Mouse (Mus musculus) small intestine, adult 2 months (tissue): ENCODE results near the gene Slc25a33. TPM values are rescaled to one million over a fixed set of nuclear protein-coding genes. Genes with fewer than 3 reads are reported as not detected.

ENCODE experiments used
- H3K27ac ChIP-seq: fragments of 200-500 bp; 2 replicates; pipeline ENCODE4 v1.5.1; 2012; ENCODE audit warnings: low read depth, low read length, control low read depth, inconsistent platforms; ENCODE audit not compliant: insufficient read depth
- H3K27me3 ChIP-seq: fragments of 200-500 bp; 2 replicates; pipeline ENCODE4 v1.6.1; 2012; ENCODE audit warnings: mild to moderate bottlenecking, moderate library complexity, low read length, inconsistent platforms; ENCODE audit not compliant: control insufficient read depth, insufficient read depth
- H3K36me3 ChIP-seq: fragments of 200-500 bp; 2 replicates; pipeline ENCODE4 v1.6.1; 2012; ENCODE audit warnings: mild to moderate bottlenecking, low read length, control low read depth, inconsistent platforms; ENCODE audit not compliant: control insufficient read depth, insufficient read depth
- H3K4me1 ChIP-seq: fragments of 200-500 bp; 2 replicates; pipeline ENCODE4 v1.6.1; 2012; ENCODE audit warnings: low read length, inconsistent platforms, mixed read lengths; ENCODE audit not compliant: control insufficient read depth, insufficient read depth, insufficient read length
- H3K4me3 ChIP-seq: fragments of 200-500 bp; 2 replicates; pipeline ENCODE4 v1.5.1; 2012; ENCODE audit warnings: low read depth, mild to moderate bottlenecking, control low read depth, inconsistent platforms, low read length, moderate library complexity
- CTCF ChIP-seq: fragments of 200-500 bp; IDR thresholded peaks from 2 replicates; pipeline ENCODE4 v1.5.1; 2012; ENCODE audit warnings: low read depth, mild to moderate bottlenecking, control low read depth, inconsistent platforms, low read length, moderate library complexity, mixed read lengths; ENCODE audit not compliant: insufficient replicate concordance, insufficient read length; ENCODE audit errors: extremely low read depth
- POLR2A ChIP-seq: fragments of 200-500 bp; IDR thresholded peaks from 2 replicates; pipeline ENCODE4 v1.6.1; 2012; ENCODE audit warnings: low read depth, mild to moderate bottlenecking, control low read depth, inconsistent platforms, low read length, moderate library complexity
- WGBS: fragments of 180-500 bp; shearing (Covaris S2); methylation state at CpG from one replicate; pipeline ENCODE4 v1.1.7; 2018; 5-methylcytosine and 5-hydroxymethylcytosine counted together
- polyA plus RNA-seq: library from polyadenylated mRNA; depleted of rRNA; stranded (reverse); fragments of >200 nt; gene quantifications from 2 replicates; pipeline ENCODE4 v1.2.3, GENCODE M21; 2012

Gene Slc25a33
- polyA plus RNA-seq, 1 experiment = 5.3 TPM

- Histone ChIP-seq H3K27ac (no peak overlapping the region), H3K4me3 (no peak overlapping the region), H3K36me3 (peaks cover 11% of the 10 kb centered on the region; the same call in 1 of the 2 replicates), H3K27me3 (no peaks in the 10 kb centered on the region), H3K4me1 (peaks cover 10% of the 10 kb centered on the region)
- TF ChIP-seq POLR2A (no peak), CTCF (no peak)
- 89% methylated on average over 6 of the region's 6 CpGs for WGBS
Measured at GRCm38 (mm10) chr4:149734246-149734645, 39.8 kb downstream of the Slc25a33 start.

DNA sequence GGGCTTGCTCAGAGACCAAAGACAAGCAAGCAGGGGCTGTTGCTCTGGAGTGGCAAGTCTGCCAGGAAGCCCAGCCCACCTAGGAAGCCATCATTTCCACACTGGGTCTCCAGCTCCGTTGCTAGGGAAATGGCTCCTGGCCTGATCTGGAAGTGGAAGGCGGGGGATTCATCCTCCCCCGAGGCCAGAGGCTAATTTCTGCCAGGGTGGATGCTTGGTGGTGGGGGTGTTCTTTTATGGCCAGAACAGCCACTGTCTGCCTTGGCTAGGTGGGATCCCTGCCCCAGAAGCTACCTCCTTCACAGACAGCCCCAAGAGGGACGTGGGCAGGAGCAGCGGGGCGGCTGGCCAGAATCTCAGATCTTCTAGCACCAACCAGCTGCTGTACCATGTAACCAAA lies 40.3 kb downstream of the Slc25a33 start:
- Histone ChIP-seq H3K36me3 (peaks cover 13% of the 10 kb centered on the region; the same call in 1 of the 2 replicates), H3K4me1 (peaks cover 10% of the 10 kb centered on the region), H3K27ac (no peak overlapping the region), H3K4me3 (no peak overlapping the region), H3K27me3 (no peaks in the 10 kb centered on the region)
- TF ChIP-seq POLR2A = no peak
- TF ChIP-seq CTCF = no peak
- WGBS = 87% methylated on average over 6 of the region's 6 CpGs

- H3K4me1 ChIP-seq = peaks cover 10% of the 10 kb centered on the region
- H3K36me3 ChIP-seq = peaks cover 15% of the 10 kb centered on the region; the same call in 1 of the 2 replicates
- H3K4me3 ChIP-seq = no peak overlapping the region
- H3K27ac ChIP-seq = no peak overlapping the region
- TF ChIP-seq POLR2A (no peak), CTCF (no peak)
- 71% methylated on average over 10 of the region's 10 CpGs for WGBS
- no peaks in the 10 kb centered on the region for H3K27me3 ChIP-seq
Measured at GRCm38 (mm10) chr4:149732800-149733199, 41.3 kb downstream of the Slc25a33 start.

DNA sequence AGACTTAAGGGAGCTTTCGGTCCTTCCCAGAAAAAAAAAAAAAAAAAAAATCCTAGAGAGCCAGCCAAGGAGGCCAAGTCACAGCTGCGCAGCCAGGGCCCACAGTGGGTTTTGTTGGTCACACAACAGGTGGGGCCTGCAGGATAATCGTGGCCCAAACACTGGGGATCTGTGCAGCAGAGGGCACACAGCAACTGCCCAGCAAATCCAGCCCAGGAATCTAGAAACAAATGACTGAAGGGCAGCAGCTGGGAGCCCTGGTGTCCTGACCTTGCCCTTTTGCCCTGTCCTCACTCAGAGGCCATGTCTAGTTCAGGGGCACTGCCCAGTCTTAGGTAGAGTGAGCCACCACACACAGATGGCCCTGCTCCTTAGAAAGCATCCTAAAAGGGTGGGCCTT lies 41.8 kb downstream of the Slc25a33 start:
- Histone ChIP-seq H3K36me3 (peaks cover 19% of the 10 kb centered on the region), H3K4me3 (no peak overlapping the region), H3K4me1 (peaks cover 9% of the 10 kb centered on the region), H3K27ac (no peak overlapping the region), H3K27me3 (no peaks in the 10 kb centered on the region)
- 79% methylated on average over 3 of the region's 3 CpGs for WGBS
- TF ChIP-seq CTCF (no peak), POLR2A (no peak)

- Histone ChIP-seq H3K27ac (no peak overlapping the region), H3K4me3 (no peak overlapping the region), H3K27me3 (no peaks in the 10 kb centered on the region), H3K4me1 (no peaks in the 10 kb centered on the region; the same call in 1 of the 2 replicates), H3K36me3 (peaks cover 27% of the 10 kb centered on the region)
- no peak for TF ChIP-seq CTCF
- no peak for TF ChIP-seq POLR2A
- 49% methylated on average over 7 of the region's 7 CpGs for WGBS
Measured at GRCm38 (mm10) chr4:149730827-149731226, 43.2 kb downstream of the Slc25a33 start.

DNA sequence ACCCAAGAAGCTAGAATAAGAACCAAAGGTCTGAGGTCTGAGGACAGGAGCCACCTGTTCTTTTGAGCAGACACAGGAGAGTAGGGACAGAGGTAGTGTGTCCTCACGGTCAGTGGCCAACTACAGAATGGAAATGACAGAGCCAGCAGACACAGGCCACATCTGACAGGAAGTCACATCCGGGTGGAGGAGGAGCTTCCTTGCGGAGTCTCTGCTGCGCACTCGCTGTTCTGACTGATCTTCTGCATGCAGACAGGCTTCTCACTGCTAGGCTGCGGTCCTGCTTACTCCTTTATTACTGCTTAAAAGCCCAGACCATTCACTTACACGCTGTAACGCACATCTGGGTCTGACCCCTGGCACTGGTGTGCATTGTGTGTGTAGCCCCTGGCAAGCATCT lies 45.3 kb downstream of the Slc25a33 start:
- Histone ChIP-seq H3K4me3 (no peak overlapping the region), H3K27ac (no peak overlapping the region), H3K4me1 (no peaks in the 10 kb centered on the region; the same call in 1 of the 2 replicates), H3K36me3 (peaks cover 27% of the 10 kb centered on the region), H3K27me3 (no peaks in the 10 kb centered on the region)
- WGBS = 81% methylated on average over 8 of the region's 8 CpGs
- TF ChIP-seq CTCF (no peak), POLR2A (no peak)

DNA sequence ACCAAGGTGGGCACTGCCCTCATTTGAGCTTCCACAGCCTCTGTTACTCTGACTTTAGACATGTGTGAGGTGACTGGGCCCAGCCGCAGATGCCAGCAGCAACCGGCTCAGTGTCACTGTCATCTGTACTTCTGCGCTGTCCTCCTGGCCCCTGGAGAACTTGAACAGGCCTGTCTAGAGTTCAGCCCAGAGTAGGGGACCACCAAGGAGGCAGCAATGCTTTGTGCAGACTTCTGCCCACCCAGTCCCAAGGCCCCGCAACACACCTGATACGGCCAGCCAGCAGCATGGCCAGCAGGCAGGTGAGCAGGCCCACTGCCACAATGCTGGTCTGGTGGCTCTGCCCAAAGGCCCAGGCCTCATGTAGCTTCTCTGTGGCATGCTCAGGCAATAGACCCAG lies 46.4 kb downstream of the Slc25a33 start:
- Histone ChIP-seq H3K27ac (no peak overlapping the region), H3K4me3 (no peak overlapping the region), H3K36me3 (peaks cover 27% of the 10 kb centered on the region), H3K4me1 (no peaks in the 10 kb centered on the region; the same call in 1 of the 2 replicates), H3K27me3 (no peaks in the 10 kb centered on the region)
- 97% methylated on average over 5 of the region's 5 CpGs for WGBS
- TF ChIP-seq POLR2A = no peak
- TF ChIP-seq CTCF = no peak
